Mouse (Mus musculus) forebrain, embryonic 10.5 days (tissue): ENCODE measurements around the gene Slc6a13. TPM values are rescaled to one million over a fixed set of nuclear protein-coding genes. Genes with fewer than 3 reads are reported as not detected.

Source experiments
- DNase-seq: peaks from one replicate; pipeline ENCODE4 v3.0.0-alpha.2; 2017; ENCODE audit warnings: low spot score; ENCODE audit errors: extremely low spot score
- H3K27ac ChIP-seq: fragments of 300-500 bp; sonication (generic); 2 replicates; pipeline ENCODE4 v1.5.1; 2016; ENCODE audit warnings: mild to moderate bottlenecking
- H3K27me3 ChIP-seq: fragments of 300-500 bp; sonication (generic); 2 replicates; pipeline ENCODE4 v1.6.1; 2016; ENCODE audit warnings: mild to moderate bottlenecking; ENCODE audit not compliant: poor library complexity, severe bottlenecking
- H3K36me3 ChIP-seq: fragments of 300-500 bp; sonication (generic); replicated peaks from 2 replicates; pipeline ENCODE4 v1.6.1; 2016; ENCODE audit warnings: mild to moderate bottlenecking, moderate library complexity
- H3K4me1 ChIP-seq: fragments of 300-500 bp; sonication (generic); 2 replicates; pipeline ENCODE4 v1.6.1; 2016
- H3K4me3 ChIP-seq: fragments of 300-500 bp; sonication (generic); 2 replicates; pipeline ENCODE4 v1.5.1; 2016; ENCODE audit warnings: mild to moderate bottlenecking, moderate library complexity
- H3K9me3 ChIP-seq: fragments of 300-500 bp; sonication (generic); 2 replicates; pipeline ENCODE4 v1.6.1; 2016; ENCODE audit warnings: mild to moderate bottlenecking, moderate library complexity
- WGBS: fragments of 180-500 bp; shearing (Covaris S2); methylation state at CpG from one replicate; pipeline ENCODE4 v1.1.7; 2016; 5-methylcytosine and 5-hydroxymethylcytosine counted together
- polyA plus RNA-seq: library from polyadenylated mRNA; unstranded; fragments of >200 nt; fragmentation: Nextera tagmentation; extraction: Ambion mirVana; gene quantifications from 2 replicates; pipeline ENCODE4 v1.2.1, GENCODE M21; 2016

Gene Slc6a13
- polyA plus RNA-seq, 1 experiment from 2014 or later = 2.4 TPM

DNA sequence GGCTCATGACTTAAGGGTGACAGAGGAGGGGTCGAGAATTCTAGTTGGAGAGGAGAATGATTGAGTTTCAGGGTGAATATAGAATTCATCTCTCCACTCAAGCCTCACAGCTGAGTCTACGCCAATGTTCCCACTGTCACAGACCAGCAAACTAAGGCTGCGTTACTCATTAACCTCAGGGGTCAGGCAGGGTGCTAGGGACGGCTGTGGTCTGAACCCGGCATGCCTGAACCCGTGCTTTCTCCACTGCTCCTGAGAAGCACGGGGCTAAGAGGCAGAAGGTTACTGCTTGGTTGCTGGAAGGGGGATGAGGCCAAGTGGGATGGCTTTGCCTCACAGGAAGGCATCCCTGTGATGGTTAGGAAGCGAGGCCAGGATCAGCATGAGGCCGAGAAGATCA lies 477 bp downstream of the Slc6a13 start:
- Histone ChIP-seq H3K4me3 (peak overlapping the region; percentile 21; the same call in 1 of the 2 replicates), H3K27ac (peak overlapping the region; percentile 51; the same call in 1 of the 2 replicates), H3K36me3 (no peaks in the 10 kb centered on the region), H3K9me3 (no peaks in the 10 kb centered on the region), H3K4me1 (peaks cover 25% of the 10 kb centered on the region), H3K27me3 (peaks cover 7% of the 10 kb centered on the region)
- DNase-seq = no peak
- 68% methylated on average over 9 of the region's 9 CpGs for WGBS

DNA sequence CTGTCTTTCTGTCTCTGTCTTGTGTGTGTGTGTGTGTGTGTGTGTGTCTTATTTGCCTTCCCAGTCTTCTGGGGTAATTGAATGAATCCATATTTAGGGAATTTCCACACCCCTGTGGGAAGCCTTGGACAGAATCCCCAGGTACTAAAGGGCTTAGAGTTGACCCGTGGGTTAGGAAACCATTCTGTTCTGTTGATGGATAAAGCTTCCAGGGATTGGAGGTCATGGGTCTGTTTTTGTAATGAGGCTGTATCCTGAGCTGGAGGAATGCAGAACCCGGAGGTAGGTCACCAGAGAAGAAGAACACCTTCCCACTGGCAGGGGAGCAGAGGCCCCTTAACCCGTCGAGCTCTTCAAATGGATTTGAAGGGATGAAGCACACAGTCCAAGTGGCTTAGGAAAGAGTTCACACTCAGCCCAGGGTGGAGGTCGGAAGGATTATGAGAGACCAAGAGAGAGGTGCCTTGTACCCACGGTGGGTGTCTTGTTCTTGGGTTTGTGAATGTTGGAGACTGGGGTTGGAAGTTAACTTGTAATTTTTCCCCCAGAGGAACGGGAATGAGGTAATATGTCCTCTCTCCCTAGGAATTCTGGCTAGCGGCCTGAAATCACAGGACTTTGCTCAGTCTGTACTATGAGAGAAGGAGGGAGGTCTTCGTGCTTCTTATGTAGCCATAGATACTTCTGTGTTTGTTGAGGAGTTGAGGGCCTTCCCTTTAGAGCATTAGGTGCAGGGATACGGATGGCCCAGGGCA lies 3.6 kb downstream of the Slc6a13 start:
- no peak overlapping the region for H3K27ac ChIP-seq
- no peaks in the 10 kb centered on the region for H3K9me3 ChIP-seq
- no peak for DNase-seq
- H3K4me1 ChIP-seq = peaks cover 25% of the 10 kb centered on the region
- H3K4me3 ChIP-seq = no peak overlapping the region
- H3K27me3 ChIP-seq = peaks cover 7% of the 10 kb centered on the region
- WGBS = 75% methylated on average over 10 of the region's 10 CpGs
- no peaks in the 10 kb centered on the region for H3K36me3 ChIP-seq

DNA sequence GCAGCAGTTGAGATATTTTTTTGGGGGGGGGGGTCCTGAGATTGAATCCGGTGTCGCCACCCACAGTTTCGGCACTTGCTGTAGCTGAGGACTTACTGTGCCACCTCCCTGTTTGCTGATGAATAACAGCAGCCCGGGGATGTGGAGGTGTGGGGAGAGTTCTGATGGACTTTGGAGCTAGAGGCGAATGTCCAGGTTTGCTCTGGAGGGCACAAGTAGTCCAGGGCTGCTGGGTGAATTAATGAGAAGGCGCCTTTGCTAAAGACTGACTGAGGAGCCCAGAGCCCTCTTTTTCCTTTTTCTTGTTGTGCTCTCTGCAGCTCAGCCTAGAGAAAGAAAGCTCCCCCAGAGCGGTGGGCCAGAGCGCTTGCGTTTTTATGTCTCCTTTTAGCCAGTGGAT lies 4.6 kb downstream of the Slc6a13 start:
- Histone ChIP-seq H3K4me1 (peaks cover 19% of the 10 kb centered on the region), H3K27me3 (peaks cover 4% of the 10 kb centered on the region; the same call in 1 of the 2 replicates), H3K4me3 (no peak overlapping the region), H3K36me3 (no peaks in the 10 kb centered on the region), H3K9me3 (no peaks in the 10 kb centered on the region), H3K27ac (no peak overlapping the region)
- no peak for DNase-seq
- 85% methylated on average over 9 of the region's 9 CpGs for WGBS

DNA sequence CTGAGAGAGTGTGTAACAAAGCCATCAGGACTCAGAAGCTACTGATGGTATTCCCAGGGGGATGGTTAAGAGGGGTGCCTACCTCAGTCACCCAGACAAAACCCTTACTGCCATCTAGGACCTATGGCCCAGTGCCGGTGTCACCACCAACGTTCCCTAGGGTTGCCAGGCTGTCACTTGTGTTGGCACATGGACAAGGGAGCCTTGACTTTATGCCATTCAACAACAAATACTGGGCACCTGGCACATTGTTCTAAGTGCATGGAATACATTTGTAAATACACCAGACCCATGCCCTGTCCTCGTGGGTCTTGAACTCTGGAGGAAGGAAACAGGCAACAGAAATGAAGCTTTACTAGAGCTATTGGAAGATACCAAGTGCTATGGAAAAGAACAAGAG lies 5.5 kb downstream of the Slc6a13 start:
- Histone ChIP-seq H3K4me1 (peaks cover 10% of the 10 kb centered on the region), H3K9me3 (no peaks in the 10 kb centered on the region), H3K36me3 (no peaks in the 10 kb centered on the region), H3K27me3 (peaks cover 4% of the 10 kb centered on the region; the same call in 1 of the 2 replicates), H3K27ac (no peak overlapping the region), H3K4me3 (no peak overlapping the region)
- WGBS = 88% methylated on average over 3 of the region's 3 CpGs
- DNase-seq = no peak

DNA sequence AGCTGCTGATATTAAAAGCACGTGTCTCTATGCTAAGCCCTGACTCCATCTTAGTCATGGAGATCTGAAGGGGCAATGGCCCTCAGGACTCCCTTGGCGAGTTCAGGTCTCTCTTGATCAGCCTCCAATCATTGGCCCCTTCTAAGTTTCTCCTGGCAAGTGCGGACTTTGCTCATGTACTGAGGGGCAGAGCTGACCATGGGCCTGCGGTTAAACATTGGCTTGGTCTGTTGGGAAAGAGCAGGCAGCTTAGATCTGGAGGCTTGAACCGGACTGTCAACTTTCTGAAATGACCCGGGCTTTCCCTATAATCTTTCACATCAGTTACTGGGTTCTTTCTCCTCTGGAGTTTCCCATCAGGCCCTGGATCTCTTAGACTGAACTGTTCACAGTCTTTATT lies 11.0 kb downstream of the Slc6a13 start:
- no peak overlapping the region for H3K27ac ChIP-seq
- DNase-seq = no peak
- no peaks in the 10 kb centered on the region for H3K27me3 ChIP-seq
- H3K4me3 ChIP-seq = no peak overlapping the region
- H3K9me3 ChIP-seq = no peaks in the 10 kb centered on the region
- no peaks in the 10 kb centered on the region for H3K4me1 ChIP-seq
- WGBS = 84% methylated on average over 6 of the region's 6 CpGs
- H3K36me3 ChIP-seq = no peaks in the 10 kb centered on the region

DNA sequence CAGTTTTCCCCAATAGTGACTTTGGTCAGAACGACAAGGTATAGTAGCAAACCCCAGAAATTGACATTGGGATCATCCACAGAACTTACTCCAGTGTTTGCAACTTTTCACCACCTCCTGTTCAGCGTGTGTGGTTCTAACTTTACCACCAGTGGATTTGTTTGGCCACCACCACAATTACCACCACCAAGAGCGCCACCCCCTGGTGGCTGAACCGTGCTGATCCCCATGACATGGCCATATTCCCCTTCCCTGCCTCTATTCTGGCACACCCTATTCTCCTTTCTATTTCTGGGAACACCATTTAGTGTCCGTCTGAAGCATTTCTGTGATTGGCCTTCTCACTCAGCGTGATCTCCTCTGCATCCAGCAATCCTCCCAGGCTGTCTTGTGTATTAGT lies 19.1 kb downstream of the Slc6a13 start:
- WGBS = 68% methylated on average over 6 of the region's 6 CpGs
- no peaks in the 10 kb centered on the region for H3K27me3 ChIP-seq
- H3K4me1 ChIP-seq = no peaks in the 10 kb centered on the region
- DNase-seq = no peak
- no peaks in the 10 kb centered on the region for H3K9me3 ChIP-seq
- H3K4me3 ChIP-seq = no peak overlapping the region
- no peaks in the 10 kb centered on the region for H3K36me3 ChIP-seq
- no peak overlapping the region for H3K27ac ChIP-seq

DNA sequence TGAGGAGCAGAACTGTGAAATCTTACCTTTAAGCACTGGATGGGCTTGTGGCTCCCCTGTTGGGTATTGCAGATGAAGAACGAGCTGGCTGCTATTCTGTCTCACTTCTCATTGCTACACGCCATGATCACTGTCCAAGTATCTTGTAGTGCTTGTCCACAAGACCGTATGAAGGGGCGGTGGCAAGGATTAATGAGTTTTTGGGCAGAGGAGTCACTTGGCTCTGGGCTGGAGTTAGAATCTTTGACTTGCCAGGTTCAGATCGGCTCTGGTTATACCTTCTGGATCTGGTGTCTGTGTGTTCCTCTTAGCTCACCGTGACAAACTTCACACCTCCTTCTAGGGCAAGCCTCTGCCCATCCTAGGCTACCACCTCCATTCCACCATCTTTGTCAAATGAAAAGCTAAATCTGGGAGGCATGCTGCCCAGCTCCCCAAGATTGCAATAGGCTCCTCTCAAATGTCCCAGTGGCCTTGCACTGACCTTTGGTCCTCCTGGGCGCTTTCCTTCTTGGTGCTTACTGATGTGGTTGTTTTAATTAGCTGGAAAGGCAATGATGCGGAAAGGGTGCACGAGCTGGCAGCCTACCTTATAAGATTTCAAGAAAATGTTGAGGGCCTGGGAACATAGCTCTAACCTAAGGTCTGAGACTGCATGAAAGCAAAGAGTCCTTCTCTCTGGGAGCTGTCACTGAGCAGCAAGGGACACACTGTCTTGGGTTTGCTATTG lies 22.5 kb downstream of the Slc6a13 start:
- no peak overlapping the region for H3K4me3 ChIP-seq
- DNase-seq = no peak
- no peaks in the 10 kb centered on the region for H3K36me3 ChIP-seq
- H3K4me1 ChIP-seq = peaks cover 17% of the 10 kb centered on the region
- no peak overlapping the region for H3K27ac ChIP-seq
- no peaks in the 10 kb centered on the region for H3K27me3 ChIP-seq
- H3K9me3 ChIP-seq = no peaks in the 10 kb centered on the region
- 85% methylated on average over 9 of the region's 9 CpGs for WGBS

DNA sequence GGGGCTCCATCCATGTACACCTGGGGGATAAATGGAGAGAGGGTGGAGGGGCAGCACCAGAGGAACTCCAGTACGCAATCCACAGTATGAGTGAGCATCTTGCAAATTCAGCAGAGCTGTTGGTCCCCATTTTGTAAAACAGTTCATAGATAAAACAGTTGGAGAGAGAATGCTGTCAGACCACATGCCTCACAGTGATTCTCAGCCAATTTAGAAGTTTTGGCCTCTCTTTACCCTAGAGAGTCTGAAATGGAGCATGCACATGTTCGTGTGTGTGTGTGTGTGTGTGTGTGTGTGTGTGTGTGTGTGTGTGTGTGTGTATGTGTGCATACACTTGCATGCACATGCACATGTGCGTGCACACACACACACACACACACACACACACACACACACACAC lies 25.3 kb downstream of the Slc6a13 start:
- H3K9me3 ChIP-seq = no peaks in the 10 kb centered on the region
- 80% methylated on average over 3 of the region's 3 CpGs for whole genome bisulfite sequencing
- no peaks in the 10 kb centered on the region for H3K36me3 ChIP-seq
- H3K27me3 ChIP-seq = peaks cover 9% of the 10 kb centered on the region; the same call in 1 of the 2 replicates
- DNase-seq = no peak
- no peak overlapping the region for H3K4me3 ChIP-seq
- H3K27ac ChIP-seq = no peak overlapping the region
- peaks cover 39% of the 10 kb centered on the region for H3K4me1 ChIP-seq

DNA sequence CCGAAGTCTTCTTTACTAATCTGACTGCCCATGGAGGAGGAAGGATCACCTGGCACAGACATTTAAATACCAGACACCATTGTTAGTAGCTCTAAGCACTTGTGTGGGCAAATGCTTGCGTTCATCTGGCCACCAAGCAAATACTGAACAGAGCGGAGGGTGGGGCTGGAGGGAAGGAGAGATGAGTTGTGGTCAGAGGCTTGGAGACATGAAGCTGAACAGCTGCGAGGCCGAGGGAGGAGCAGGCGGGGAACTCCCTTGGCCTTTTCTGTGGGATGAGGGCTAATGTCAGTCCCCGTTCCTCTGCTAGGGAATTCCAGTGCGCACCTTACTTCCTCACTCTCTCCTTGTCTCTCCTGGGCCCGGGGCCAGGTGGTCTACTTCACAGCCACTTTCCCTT lies 25.7 kb downstream of the Slc6a13 start:
- Histone ChIP-seq H3K4me1 (peaks cover 42% of the 10 kb centered on the region), H3K27me3 (peaks cover 9% of the 10 kb centered on the region; the same call in 1 of the 2 replicates), H3K27ac (no peak overlapping the region), H3K4me3 (no peak overlapping the region), H3K9me3 (no peaks in the 10 kb centered on the region), H3K36me3 (no peaks in the 10 kb centered on the region)
- no peak for DNase-seq
- WGBS = 74% methylated on average over 9 of the region's 9 CpGs

DNA sequence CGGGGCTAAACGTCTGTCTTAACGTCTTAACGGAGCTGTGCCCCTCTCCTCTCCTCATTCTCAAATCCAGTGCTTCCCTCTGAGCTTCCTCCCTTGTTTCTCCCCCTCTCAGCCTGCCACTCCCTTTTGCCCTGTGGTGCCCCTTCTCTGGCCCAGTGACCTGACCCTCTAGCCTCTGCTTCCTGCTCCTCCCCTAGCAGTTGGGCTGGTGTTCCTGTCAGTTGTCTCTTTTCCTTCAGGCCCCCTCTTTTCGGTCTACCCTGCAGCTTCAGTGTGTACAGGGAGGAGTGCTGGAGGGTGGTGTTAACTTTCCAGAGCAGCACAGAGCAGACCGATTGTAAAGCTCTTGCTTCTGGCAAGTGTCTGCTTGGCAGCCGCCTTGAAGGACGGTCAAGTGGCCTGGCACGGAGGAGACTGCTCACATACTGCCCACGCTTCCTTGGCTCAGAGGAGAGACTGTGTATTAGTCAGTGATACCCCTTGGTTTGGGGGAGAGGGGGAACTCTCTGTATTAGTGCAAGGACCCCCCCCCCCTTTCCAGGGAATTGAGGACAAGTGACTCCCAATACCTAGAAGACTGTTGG lies 26.6 kb downstream of the Slc6a13 start:
- H3K4me3 ChIP-seq = no peak overlapping the region
- no peak overlapping the region for H3K27ac ChIP-seq
- H3K27me3 ChIP-seq = peaks cover 16% of the 10 kb centered on the region; the same call in 1 of the 2 replicates
- no peaks in the 10 kb centered on the region for H3K36me3 ChIP-seq
- 64% methylated on average over 10 of the region's 10 CpGs for WGBS
- H3K4me1 ChIP-seq = peaks cover 42% of the 10 kb centered on the region
- DNase-seq = no peak
- no peaks in the 10 kb centered on the region for H3K9me3 ChIP-seq

DNA sequence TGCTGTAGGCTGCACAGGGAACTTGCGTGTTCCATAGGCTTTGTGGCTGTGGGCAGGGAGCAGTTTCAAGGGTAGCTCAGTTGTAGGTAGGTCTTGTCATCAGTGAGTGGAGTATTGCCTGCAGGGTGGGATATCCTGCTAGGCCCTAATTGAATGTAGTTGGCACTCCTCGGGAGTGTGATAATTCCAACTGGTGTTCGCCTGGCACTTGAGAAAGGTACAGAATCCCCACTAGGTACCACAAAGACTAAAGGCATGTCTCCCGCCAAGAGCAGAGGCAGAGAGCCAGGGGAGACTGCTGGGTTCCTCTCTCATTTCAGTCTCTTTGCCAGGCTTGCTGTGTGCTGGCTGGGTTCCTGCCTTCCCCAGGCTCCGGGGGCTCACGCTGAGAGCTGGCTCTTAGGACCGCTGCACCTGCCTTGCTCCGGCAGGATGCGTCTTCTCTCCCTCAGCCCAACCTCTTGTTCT lies 28.4 kb downstream of the Slc6a13 start:
- Histone ChIP-seq H3K27me3 (peaks cover 20% of the 10 kb centered on the region; the same call in 1 of the 2 replicates), H3K9me3 (no peaks in the 10 kb centered on the region), H3K4me3 (no peak overlapping the region), H3K4me1 (peaks cover 42% of the 10 kb centered on the region), H3K27ac (0 out of 2 replicates have a peak overlapping the region, but pooled peaks have one; percentile 35), H3K36me3 (no peaks in the 10 kb centered on the region)
- DNase-seq = no peak
- 54% methylated on average over 9 of the region's 9 CpGs for WGBS

DNA sequence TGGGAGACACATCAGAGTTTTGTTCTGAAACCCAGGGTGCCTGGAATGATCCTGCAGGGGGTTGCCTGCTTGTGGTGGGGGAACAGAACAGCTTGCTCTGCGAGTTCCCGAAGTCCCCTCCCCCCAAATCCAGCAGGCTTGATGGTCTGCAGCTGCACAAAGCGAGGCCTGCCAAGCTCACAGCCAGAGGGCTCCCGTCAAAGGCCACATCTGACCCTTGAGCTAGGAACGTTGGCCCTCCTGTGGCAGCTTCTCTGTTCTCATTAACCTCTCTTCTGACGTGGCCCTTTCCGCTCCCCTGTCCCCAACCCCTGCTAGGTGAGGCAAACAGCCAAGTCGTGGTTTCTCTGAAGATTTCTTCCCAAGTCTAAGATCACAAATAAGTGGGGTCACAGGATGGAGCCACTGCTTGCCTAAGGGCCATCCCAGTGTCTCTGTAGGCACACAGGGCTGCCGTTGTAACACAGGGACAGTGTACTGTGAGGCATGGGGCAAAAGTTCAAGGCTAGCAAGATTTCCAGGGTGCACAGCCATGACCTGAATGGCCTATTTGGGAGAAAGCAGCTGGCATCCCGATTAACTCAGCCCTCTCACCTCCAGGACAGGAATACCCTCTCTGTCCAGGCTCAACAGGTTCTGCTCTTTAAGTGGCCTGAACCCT lies 30.0 kb downstream of the Slc6a13 start:
- H3K36me3 ChIP-seq = no peaks in the 10 kb centered on the region
- 7% methylated on average over 10 of the region's 10 CpGs for WGBS
- DNase-seq = peak; percentile 50
- peak overlapping the region; percentile 72 for H3K27ac ChIP-seq
- no peaks in the 10 kb centered on the region for H3K9me3 ChIP-seq
- H3K27me3 ChIP-seq = peaks cover 20% of the 10 kb centered on the region; the same call in 1 of the 2 replicates
- peaks cover 42% of the 10 kb centered on the region for H3K4me1 ChIP-seq
- H3K4me3 ChIP-seq = no peak overlapping the region
